Mouse (Mus musculus) heart, embryonic 10.5 days (tissue): Measurements from ENCODE around the gene Prss3. TPM values are rescaled to one million over a fixed set of nuclear protein-coding genes. Genes with fewer than 3 reads are reported as not detected.
"Not testable (repeated sequence)": the region's sequence is repeated elsewhere in the genome, so short reads cannot be mapped to it uniquely, and the experiment has no call there.

Source experiments
- DNase-seq: peaks from one replicate; pipeline ENCODE4 v3.0.0-alpha.2; 2017; ENCODE audit warnings: low spot score
- H3K27ac ChIP-seq: fragments of 300-500 bp; sonication (generic); 2 replicates; pipeline ENCODE4 v1.5.1; 2016; ENCODE audit warnings: mild to moderate bottlenecking
- H3K27me3 ChIP-seq: fragments of 300-500 bp; sonication (generic); 2 replicates; pipeline ENCODE4 v1.6.1; 2016; ENCODE audit warnings: mild to moderate bottlenecking; ENCODE audit not compliant: poor library complexity, insufficient read depth, severe bottlenecking
- H3K36me3 ChIP-seq: fragments of 300-500 bp; sonication (generic); 2 replicates; pipeline ENCODE4 v1.6.1; 2016; ENCODE audit warnings: mild to moderate bottlenecking, moderate library complexity
- H3K4me1 ChIP-seq: fragments of 300-500 bp; sonication (generic); 2 replicates; pipeline ENCODE4 v1.6.1; 2016; ENCODE audit warnings: mild to moderate bottlenecking
- H3K4me3 ChIP-seq: fragments of 300-500 bp; sonication (generic); 2 replicates; pipeline ENCODE4 v1.5.1; 2016; ENCODE audit warnings: mild to moderate bottlenecking, moderate library complexity
- H3K9me3 ChIP-seq: fragments of 300-500 bp; sonication (generic); 2 replicates; pipeline ENCODE4 v1.6.1; 2016; ENCODE audit warnings: mild to moderate bottlenecking, moderate library complexity
- WGBS: fragments of 180-500 bp; shearing (Covaris S2); methylation state at CpG from one replicate; pipeline ENCODE4 v1.1.7; 2016; 5-methylcytosine and 5-hydroxymethylcytosine counted together
- polyA plus RNA-seq: library from polyadenylated mRNA; unstranded; fragments of >200 nt; fragmentation: Nextera tagmentation; extraction: Ambion mirVana; gene quantifications from 2 replicates; pipeline ENCODE4 v1.2.1, GENCODE M21; 2016

Gene Prss3
- polyA plus RNA-seq, result not detected in 2 replicates

- not testable (repeated sequence) for H3K9me3 ChIP-seq, H3K27me3 ChIP-seq, H3K4me3 ChIP-seq, H3K4me1 ChIP-seq, H3K36me3 ChIP-seq, H3K27ac ChIP-seq, DNase-seq
Observed at GRCm38 (mm10) chr6:41377578-41377977, at the start of gene Prss3. Gene Prss3 (minus strand): TSS chr6:41377678.

- H3K4me1 ChIP-seq, H3K4me3 ChIP-seq, H3K9me3 ChIP-seq, H3K27me3 ChIP-seq, H3K27ac ChIP-seq, H3K36me3 ChIP-seq, DNase-seq: not testable (repeated sequence)
Observed at GRCm38 (mm10) chr6:41392056-41392455, 14.6 kb upstream of the Prss3 start, which contains the start of gene Gm5771. Gene Gm5771 (plus strand): TSS chr6:41392356.

GRCm38 (mm10) chr6:41391640-41392039 is 14.2 kb upstream of the Prss3 start:
- H3K27ac ChIP-seq, H3K4me1 ChIP-seq, H3K27me3 ChIP-seq, H3K4me3 ChIP-seq, DNase-seq, H3K9me3 ChIP-seq, H3K36me3 ChIP-seq: not testable (repeated sequence)
- WGBS, result 62% methylated on average over 1 of the region's 1 CpGs

GRCm38 (mm10) chr6:41386781-41387180 is 9.3 kb upstream of the Prss3 start:
- no peak overlapping the region for H3K27ac ChIP-seq
- DNase-seq, result no peak
- no peak overlapping the region for H3K4me3 ChIP-seq
- H3K36me3 ChIP-seq, result no peaks in the 10 kb centered on the region
- no peaks in the 10 kb centered on the region for H3K4me1 ChIP-seq
- WGBS, result 71% methylated on average over 2 of the region's 2 CpGs
- no peaks in the 10 kb centered on the region for H3K9me3 ChIP-seq
- H3K27me3 ChIP-seq, result no peaks in the 10 kb centered on the region

- H3K27me3 ChIP-seq, H3K4me1 ChIP-seq, H3K27ac ChIP-seq, H3K4me3 ChIP-seq, DNase-seq, H3K36me3 ChIP-seq, H3K9me3 ChIP-seq: not testable (repeated sequence)
- 85% methylated on average over 2 of the region's 2 CpGs for WGBS
Observed at GRCm38 (mm10) chr6:41373772-41374171, 3.7 kb downstream of the Prss3 start.

GRCm38 (mm10) chr6:41353932-41354331 is 23.5 kb downstream of the Prss3 start, which contains the start of gene Try10:
Gene Try10 (plus strand): TSS chr6:41354105.
- Histone ChIP-seq H3K9me3 (no peaks in the 10 kb centered on the region), H3K27me3 (no peaks in the 10 kb centered on the region), H3K4me1 (no peaks in the 10 kb centered on the region), H3K27ac (no peak within 1 kb of the TSS), H3K4me3 (no peak within 1 kb of the TSS), H3K36me3 (no peaks in the 10 kb centered on the region)
- DNase-seq, result no peak
- 80% methylated on average over 2 of the region's 2 CpGs for WGBS

Other genes starting within 250 kb of the Prss3 start
- not detected in 2 replicates for gene Try4, start 75.4 kb downstream of the Prss3 start, polyA plus RNA-seq
- gene Try5, start 60.8 kb downstream of the Prss3 start, polyA plus RNA-seq, result not detected in 2 replicates
- gene Try10, start 23.6 kb downstream of the Prss3 start, polyA plus RNA-seq, result not detected in 2 replicates
- not detected in 2 replicates for gene Gm5771, start 14.7 kb upstream of the Prss3 start, polyA plus RNA-seq
- gene Gm10334, start 68.5 kb upstream of the Prss3 start, polyA plus RNA-seq, result not detected in 2 replicates
- not detected in 2 replicates for gene Prss1, start 81.3 kb upstream of the Prss3 start, polyA plus RNA-seq
- gene Prss2, start 144.1 kb upstream of the Prss3 start, polyA plus RNA-seq, result not detected in 2 replicates
- 5.1 and 6.2 TPM in 2 replicates for gene Ephb6, start 227.8 kb upstream of the Prss3 start, polyA plus RNA-seq